Mouse (Mus musculus): ENCODE measurements around the gene Vat1l.

Gene Vat1l

GRCm38 (mm10) chr8:114401679-114402078 is 196.3 kb downstream of the Vat1l start:
- DNase-seq: no peak

DNA sequence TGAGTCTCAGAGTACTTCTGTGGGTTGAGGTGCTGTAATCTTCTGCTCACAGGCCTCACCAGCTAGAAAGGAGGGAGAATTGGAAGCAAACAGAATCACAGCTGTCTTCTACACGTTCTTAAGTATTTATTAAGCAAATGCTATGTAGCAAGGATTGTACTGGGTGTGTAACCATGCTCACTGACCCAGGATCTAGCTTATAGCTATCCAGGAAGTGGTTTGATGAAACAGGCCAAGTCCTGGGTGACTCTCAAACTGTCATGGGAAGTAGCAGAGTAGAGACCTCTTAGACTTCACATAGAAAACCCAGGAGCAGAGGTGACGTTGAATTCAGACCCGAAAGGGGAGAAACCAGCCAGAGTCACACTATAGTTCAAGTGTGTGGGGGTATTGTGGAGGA is 206.0 kb downstream of the Vat1l start:
- DNase-seq: no peak

GRCm38 (mm10) chr8:114417786-114418185 is 212.4 kb downstream of the Vat1l start, which contains the start of gene Clec3a:
TSS of gene Clec3a (plus strand) at chr8:114418086.
- no peak for DNase-seq

DNA sequence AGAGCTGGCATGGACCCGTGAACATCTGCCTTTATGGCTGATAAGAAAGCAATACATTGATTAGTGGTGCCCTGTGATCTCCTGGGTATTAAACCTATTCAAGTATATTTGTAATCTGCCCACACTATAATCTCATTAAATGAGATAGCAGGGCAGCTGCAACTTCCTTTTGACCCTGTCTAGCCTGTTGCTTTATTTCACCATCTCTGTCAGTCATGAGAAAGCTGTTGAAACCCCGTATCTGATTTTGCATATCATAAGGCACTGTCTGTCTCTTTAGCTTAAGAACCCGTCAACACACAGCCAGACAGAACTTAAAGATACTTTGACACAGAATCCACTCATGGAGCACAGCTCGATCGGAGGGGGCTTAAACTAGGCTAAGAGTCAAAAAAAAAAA is 213.1 kb downstream of the Vat1l start:
- DNase-seq: no peak

DNA sequence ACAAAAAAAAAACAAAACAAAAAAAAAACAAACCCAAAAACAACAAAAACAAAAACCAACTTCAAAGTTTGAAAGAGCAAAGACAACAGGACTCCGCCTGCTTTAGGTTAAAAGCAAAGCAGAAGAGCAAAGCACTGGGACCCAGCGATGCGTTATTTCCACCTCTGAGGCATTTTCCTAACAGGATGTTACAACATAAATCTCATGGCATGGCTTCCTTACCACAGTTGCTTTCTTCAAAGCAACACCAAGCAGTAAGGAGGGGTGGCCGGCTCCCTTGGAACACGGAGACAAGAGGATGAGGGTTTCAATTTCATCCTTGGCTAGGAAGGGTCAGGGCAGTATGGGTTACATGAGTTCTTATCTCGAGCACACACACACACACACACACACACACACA is 213.5 kb downstream of the Vat1l start:
- DNase-seq: no peak

DNA sequence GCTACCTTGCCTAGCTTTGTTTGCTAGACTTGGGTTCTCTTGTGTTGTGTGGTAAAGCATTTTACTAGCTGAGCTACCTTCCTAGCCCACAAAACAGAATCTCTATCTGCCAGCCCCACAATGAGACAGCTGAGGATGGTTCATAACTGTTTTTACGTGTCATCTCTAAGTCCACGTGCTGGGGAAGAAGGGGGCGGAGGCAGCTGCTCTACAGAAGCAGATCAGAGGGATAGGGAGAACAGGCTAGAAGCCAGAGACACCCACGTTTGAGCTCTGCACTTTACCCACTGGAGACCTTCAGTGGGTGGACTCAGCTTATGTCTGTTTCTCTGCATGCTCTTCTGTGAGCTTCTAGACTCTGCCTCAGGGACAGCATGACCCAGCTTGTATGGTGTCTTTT is 216.1 kb downstream of the Vat1l start:
- no peak for DNase-seq
